Mouse (Mus musculus): Measurements from ENCODE around the gene Gm28827. TPM values are rescaled to one million over a fixed set of nuclear protein-coding genes. Genes with fewer than 3 reads are reported as not detected.
"Not testable (repeated sequence)": the region's sequence is repeated elsewhere in the genome, so short reads cannot be mapped to it uniquely, and the experiment has no call there.

The Gm28827 gene
- not detected for total RNA-seq (2021)
- long read RNA-seq, experiment 1 = 0 reads
- long read RNA-seq, experiment 2 = 0 reads

DNA sequence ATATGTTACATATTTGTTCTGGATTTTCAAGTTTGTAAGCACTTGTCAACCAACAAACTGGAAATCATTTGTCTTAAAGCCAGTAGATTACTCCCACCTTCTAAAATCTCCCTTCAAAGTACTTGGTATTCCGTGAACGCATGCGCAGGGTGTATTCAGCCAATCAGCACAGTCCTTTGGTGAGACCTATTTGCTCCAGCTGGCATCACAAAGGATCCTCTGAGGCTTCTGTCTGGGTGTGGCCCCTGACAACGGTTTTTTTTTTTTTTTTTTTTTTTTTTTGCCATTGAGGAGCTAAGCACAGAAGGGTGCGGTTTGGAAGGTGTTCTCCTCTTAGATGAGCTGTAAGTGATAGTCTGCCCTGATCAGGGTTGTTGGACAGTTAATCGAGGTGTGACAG, at the start of gene Gm28827:
Gene Gm28827, plus strand, starts transcription at position 301 of the 400 bp plus-strand sequence.
- not testable (repeated sequence) for DNase-seq (ENCODE audit: low spot score)
